Mouse (Mus musculus): ENCODE results near the gene Btn1a1.

- no peak for TF ChIP-seq EP300 (IDR thresholded peaks at IDR 0.05; ENCODE audit: low read depth)
- no peak for TF ChIP-seq CTCF (IDR thresholded peaks at IDR 0.05; ENCODE audit: low read depth)
Measured at GRCm38 (mm10) chr13:23444451-23444850, 21.2 kb downstream of the Btn1a1 start.
